Mouse (Mus musculus) cerebellum, postnatal 10 days (tissue): ENCODE measurements at regions not wholly inside any gene's neighbourhood (a gene's known extent, or its start where the extent isn't known, plus 50 kb on each side); places are given as distances from the start of the nearest gene placed in this dataset.
"Not testable (repeated sequence)": the region's sequence is repeated elsewhere in the genome, so short reads cannot be mapped to it uniquely, and the experiment has no call there.

Source experiments
- DNase-seq, 2 experiments: peaks; one replicate each; pipeline ENCODE4 v3.0.0; 2021; ENCODE audit warnings: mixed read lengths in 2 of 2

- DNase-seq = peak; percentile 83 to 84
Observed at GRCm38 (mm10) chr8:52158176-52158575, 1353.4 kb upstream of the Aga start.

GRCm38 (mm10) chr8:52196934-52197333 is 1314.6 kb upstream of the Aga start:
- DNase-seq = not testable (repeated sequence)

- DNase-seq = no peak
Observed at GRCm38 (mm10) chr8:52227506-52227905, 1284.0 kb upstream of the Aga start.

DNA sequence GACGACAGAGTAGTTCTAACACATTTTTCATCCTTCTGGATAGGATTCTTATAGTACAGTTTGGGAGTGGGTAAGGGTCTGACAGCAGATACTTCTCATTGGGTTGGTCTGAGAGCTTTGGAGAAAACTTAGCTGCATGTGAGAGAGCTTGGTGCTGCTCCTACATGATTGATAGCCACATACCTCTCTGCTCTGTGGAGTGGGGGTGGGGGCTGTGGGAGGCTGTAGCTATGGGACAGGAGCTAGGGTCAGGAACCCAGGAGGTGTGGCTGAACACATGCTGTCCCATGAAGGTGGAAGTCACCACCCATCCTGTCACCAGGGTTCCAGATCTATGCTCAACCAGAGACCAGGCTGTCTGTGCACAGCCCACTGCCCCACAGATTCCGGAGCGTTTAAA is 1255.5 kb upstream of the Aga start:
- no peak for DNase-seq
